Mouse (Mus musculus): Measurements from ENCODE around the gene Skap2. TPM values are rescaled to one million over a fixed set of nuclear protein-coding genes. Genes with fewer than 3 reads are reported as not detected.

Skap2 gene
- polyA plus RNA-seq, 1 experiment from 2014 or later: 18.1 TPM

- Histone ChIP-seq H3K27me3 (ENCODE audit: insufficient read depth, poor library complexity, severe bottlenecking) (no peaks in the 10 kb centered on the region), H3K27ac (no peak overlapping the region)
- 73% methylated on average over 13 of the region's 13 CpGs for WGBS
Measured at GRCm38 (mm10) chr6:51876841-51877553, 135.4 kb downstream of the Skap2 start.

GRCm38 (mm10) chr6:51875884-51876626 lies 136.3 kb downstream of the Skap2 start:
- H3K4me3 ChIP-seq: no peak overlapping the region
- peak; percentile 27 for DNase-seq (ENCODE audit: low spot score)
- H3K9me3 ChIP-seq: no peaks in the 10 kb centered on the region
- H3K27ac ChIP-seq: no peak overlapping the region
- peaks cover 24% of the 10 kb centered on the region for H3K4me1 ChIP-seq (replicated peaks)
- 40% methylated on average over 6 of the region's 6 CpGs for WGBS
- H3K36me3 ChIP-seq: no peaks in the 10 kb centered on the region
- H3K27me3 ChIP-seq (ENCODE audit: insufficient read depth, poor library complexity, severe bottlenecking): no peaks in the 10 kb centered on the region

More at GRCm38 (mm10) chr6:51876841-51877553, 135.4 kb downstream of the Skap2 start:
- Histone ChIP-seq H3K36me3 (no peaks in the 10 kb centered on the region), H3K4me1 (replicated peaks) (peaks cover 27% of the 10 kb centered on the region), H3K9me3 (no peaks in the 10 kb centered on the region), H3K4me3 (no peak overlapping the region)
- no peak for DNase-seq (ENCODE audit: low spot score)

- Histone ChIP-seq H3K4me1 (replicated peaks) (peaks cover 20% of the 10 kb centered on the region), H3K9me3 (no peaks in the 10 kb centered on the region), H3K36me3 (no peaks in the 10 kb centered on the region), H3K4me3 (no peak overlapping the region), H3K27ac (no peak overlapping the region), H3K27me3 (ENCODE audit: insufficient read depth, poor library complexity, severe bottlenecking) (no peaks in the 10 kb centered on the region)
- WGBS: 70% methylated on average over 2 of the region's 2 CpGs
- DNase-seq (ENCODE audit: low spot score): no peak
Measured at GRCm38 (mm10) chr6:51874035-51874434, 138.3 kb downstream of the Skap2 start.

- Histone ChIP-seq H3K4me3 (no peak overlapping the region), H3K27me3 (ENCODE audit: insufficient read depth, poor library complexity, severe bottlenecking) (no peaks in the 10 kb centered on the region)
- DNase-seq (ENCODE audit: low spot score): no peak
Measured at GRCm38 (mm10) chr6:51871135-51871534, 141.2 kb downstream of the Skap2 start.

GRCm38 (mm10) chr6:51870294-51870693 lies 142.1 kb downstream of the Skap2 start:
- H3K36me3 ChIP-seq: no peaks in the 10 kb centered on the region
- no peak overlapping the region for H3K27ac ChIP-seq
- H3K4me3 ChIP-seq: no peak overlapping the region
- WGBS: 74% methylated on average over 1 of the region's 1 CpGs
- no peaks in the 10 kb centered on the region for H3K27me3 ChIP-seq (ENCODE audit: insufficient read depth, poor library complexity, severe bottlenecking)
- H3K4me1 ChIP-seq (replicated peaks): peaks cover under 1% of the 10 kb centered on the region; the same call in 1 of the 2 replicates
- no peak for DNase-seq (ENCODE audit: low spot score)
- no peaks in the 10 kb centered on the region for H3K9me3 ChIP-seq

More at GRCm38 (mm10) chr6:51871135-51871534, 141.2 kb downstream of the Skap2 start:
- H3K27ac ChIP-seq: no peak overlapping the region
- H3K36me3 ChIP-seq: no peaks in the 10 kb centered on the region
- WGBS: 14% methylated on average over 1 of the region's 1 CpGs
- H3K9me3 ChIP-seq: no peaks in the 10 kb centered on the region
- H3K4me1 ChIP-seq (replicated peaks): peaks cover 8% of the 10 kb centered on the region

- Histone ChIP-seq H3K27me3 (ENCODE audit: insufficient read depth, poor library complexity, severe bottlenecking) (no peaks in the 10 kb centered on the region), H3K4me3 (no peak overlapping the region), H3K36me3 (no peaks in the 10 kb centered on the region), H3K27ac (no peak overlapping the region), H3K9me3 (no peaks in the 10 kb centered on the region), H3K4me1 (replicated peaks) (no peaks in the 10 kb centered on the region)
- WGBS: 81% methylated on average over 3 of the region's 3 CpGs
- DNase-seq (ENCODE audit: low spot score): no peak
Measured at GRCm38 (mm10) chr6:51866596-51866995, 145.8 kb downstream of the Skap2 start.

GRCm38 (mm10) chr6:51863508-51863907 lies 148.8 kb downstream of the Skap2 start:
- no peak overlapping the region for H3K27ac ChIP-seq
- H3K36me3 ChIP-seq: no peaks in the 10 kb centered on the region
- H3K4me3 ChIP-seq: no peak overlapping the region
- 0 out of 2 replicates have a peak, but pooled peaks cover 4% of the 10 kb centered on the region for H3K4me1 ChIP-seq (replicated peaks)
- H3K27me3 ChIP-seq (ENCODE audit: insufficient read depth, poor library complexity, severe bottlenecking): no peaks in the 10 kb centered on the region
- DNase-seq (ENCODE audit: low spot score): no peak
- 88% methylated on average over 4 of the region's 4 CpGs for WGBS
- no peaks in the 10 kb centered on the region for H3K9me3 ChIP-seq

GRCm38 (mm10) chr6:51860300-51860699 lies 152.0 kb downstream of the Skap2 start:
- H3K27me3 ChIP-seq (ENCODE audit: insufficient read depth, poor library complexity, severe bottlenecking): no peaks in the 10 kb centered on the region
- H3K4me1 ChIP-seq (replicated peaks): peaks cover 4% of the 10 kb centered on the region; the same call in 1 of the 2 replicates
- 31% methylated on average over 8 of the region's 8 CpGs for WGBS
- no peak for DNase-seq (ENCODE audit: low spot score)
- H3K4me3 ChIP-seq: no peak overlapping the region
- no peak overlapping the region for H3K27ac ChIP-seq
- H3K36me3 ChIP-seq: no peaks in the 10 kb centered on the region
- no peaks in the 10 kb centered on the region for H3K9me3 ChIP-seq

GRCm38 (mm10) chr6:51857821-51858220 lies 154.5 kb downstream of the Skap2 start:
- Histone ChIP-seq H3K9me3 (no peaks in the 10 kb centered on the region), H3K4me1 (replicated peaks) (peaks cover 4% of the 10 kb centered on the region; the same call in 1 of the 2 replicates), H3K4me3 (no peak overlapping the region), H3K27me3 (ENCODE audit: insufficient read depth, poor library complexity, severe bottlenecking) (peaks cover 3% of the 10 kb centered on the region; the same call in 1 of the 2 replicates), H3K36me3 (no peaks in the 10 kb centered on the region), H3K27ac (peak overlapping the region; percentile 75)
- peak; percentile 94 for DNase-seq (ENCODE audit: low spot score)
- WGBS: under 1% methylated on average over 11 of the region's 11 CpGs

GRCm38 (mm10) chr6:51853291-51853690 lies 159.1 kb downstream of the Skap2 start:
- WGBS: 78% methylated on average over 3 of the region's 3 CpGs
- H3K9me3 ChIP-seq: no peaks in the 10 kb centered on the region
- no peak for DNase-seq (ENCODE audit: low spot score)

GRCm38 (mm10) chr6:51852643-51853042 lies 159.7 kb downstream of the Skap2 start:
- Histone ChIP-seq H3K27ac (no peak overlapping the region), H3K27me3 (ENCODE audit: insufficient read depth, poor library complexity, severe bottlenecking) (peaks cover 24% of the 10 kb centered on the region)
- 73% methylated on average over 4 of the region's 4 CpGs for WGBS

More at GRCm38 (mm10) chr6:51853291-51853690, 159.1 kb downstream of the Skap2 start:
- Histone ChIP-seq H3K27me3 (ENCODE audit: insufficient read depth, poor library complexity, severe bottlenecking) (peaks cover 18% of the 10 kb centered on the region), H3K4me1 (replicated peaks) (peaks cover 32% of the 10 kb centered on the region), H3K36me3 (no peaks in the 10 kb centered on the region), H3K27ac (no peak overlapping the region; the same call in 1 of the 2 replicates), H3K4me3 (no peak overlapping the region)

GRCm38 (mm10) chr6:51851544-51851943 lies 160.8 kb downstream of the Skap2 start:
- Histone ChIP-seq H3K36me3 (no peaks in the 10 kb centered on the region), H3K4me3 (no peak overlapping the region), H3K4me1 (replicated peaks) (peaks cover 47% of the 10 kb centered on the region), H3K27me3 (ENCODE audit: insufficient read depth, poor library complexity, severe bottlenecking) (peaks cover 35% of the 10 kb centered on the region), H3K9me3 (no peaks in the 10 kb centered on the region), H3K27ac (0 out of 2 replicates have a peak overlapping the region, but pooled peaks have one; percentile 74)
- DNase-seq (ENCODE audit: low spot score): no peak
- 49% methylated on average over 7 of the region's 7 CpGs for WGBS

More at GRCm38 (mm10) chr6:51852643-51853042, 159.7 kb downstream of the Skap2 start:
- peaks cover 38% of the 10 kb centered on the region for H3K4me1 ChIP-seq (replicated peaks)
- H3K9me3 ChIP-seq: no peaks in the 10 kb centered on the region
- H3K36me3 ChIP-seq: no peaks in the 10 kb centered on the region
- H3K4me3 ChIP-seq: no peak overlapping the region
- no peak for DNase-seq (ENCODE audit: low spot score)
